Mouse (Mus musculus) regulatory T cell (primary cell): ENCODE measurements around the gene Dynlt1f.
"Not testable (repeated sequence)": the region's sequence is repeated elsewhere in the genome, so short reads cannot be mapped to it uniquely, and the experiment has no call there.

Experiments used
- in situ Hi-C: fragments of 300-600 bp; cut with MboI, MseI; formaldehyde crosslinking; loops from one replicate; pipeline ENCODE4 v1.15.1; 2025; ENCODE audit warnings: high pct_unique_total_duplicates

Gene Dynlt1f

GRCm38 (mm10) chr17:6655567-6656281 lies at the start of gene Dynlt1f:
Gene Dynlt1f (minus strand): TSS chr17:6655900.
- in situ Hi-C loops, result loop anchor here (5.0 kb wide), 1 partner anchor 338 kb away; the partner anchor contains the start of gene Dynlt1a

GRCm38 (mm10) chr17:6703381-6704270 lies 47.9 kb upstream of the Dynlt1f start:
- in situ Hi-C loops, result not testable (repeated sequence)

- in situ Hi-C loops, result not testable (repeated sequence)
Observed at GRCm38 (mm10) chr17:6702625-6703221, 47.0 kb upstream of the Dynlt1f start.

GRCm38 (mm10) chr17:6700077-6700476 lies 44.4 kb upstream of the Dynlt1f start:
- in situ Hi-C loops, result not testable (repeated sequence)

GRCm38 (mm10) chr17:6699502-6699901 lies 43.8 kb upstream of the Dynlt1f start:
- in situ Hi-C loops, result loop anchor here (5.0 kb wide), 1 partner anchor 147 kb away; no protein-coding TSS in a partner anchor

GRCm38 (mm10) chr17:6697224-6697775 lies 41.6 kb upstream of the Dynlt1f start:
- in situ Hi-C loops, result loop anchor here (5.0 kb wide), 1 partner anchor 145 kb away; no protein-coding TSS in a partner anchor

GRCm38 (mm10) chr17:6696521-6696920 lies 40.8 kb upstream of the Dynlt1f start:
- in situ Hi-C loops, result loop anchor here (5.0 kb wide), 1 partner anchor 144 kb away; no protein-coding TSS in a partner anchor

- in situ Hi-C loops, result loop anchor here (5.0 kb wide), 1 partner anchor 143 kb away; no protein-coding TSS in a partner anchor
Observed at GRCm38 (mm10) chr17:6695712-6696111, 40.0 kb upstream of the Dynlt1f start.

- in situ Hi-C loops, result not testable (repeated sequence)
Observed at GRCm38 (mm10) chr17:6691596-6691995, 35.9 kb upstream of the Dynlt1f start.

GRCm38 (mm10) chr17:6689344-6689743 lies 33.6 kb upstream of the Dynlt1f start:
- in situ Hi-C loops, result loop anchor here (5.0 kb wide), 1 partner anchor 292 kb away; no protein-coding TSS in a partner anchor

GRCm38 (mm10) chr17:6686299-6686971 lies 30.7 kb upstream of the Dynlt1f start:
- in situ Hi-C loops, result loop anchor here (5.0 kb wide), 1 partner anchor 289 kb away; no protein-coding TSS in a partner anchor

- in situ Hi-C loops, result loop anchor here (5.0 kb wide), 1 partner anchor 288 kb away; no protein-coding TSS in a partner anchor
Observed at GRCm38 (mm10) chr17:6685288-6685818, 29.7 kb upstream of the Dynlt1f start.

- in situ Hi-C loops, result loop anchor here (5.0 kb wide), 1 partner anchor 287 kb away; no protein-coding TSS in a partner anchor
Observed at GRCm38 (mm10) chr17:6684464-6685287, 29.0 kb upstream of the Dynlt1f start.

GRCm38 (mm10) chr17:6683702-6684101 lies 28.0 kb upstream of the Dynlt1f start:
- in situ Hi-C loops, result not testable (repeated sequence)

GRCm38 (mm10) chr17:6681721-6682120 lies 26.0 kb upstream of the Dynlt1f start:
- in situ Hi-C loops, result not testable (repeated sequence)

- in situ Hi-C loops, result loop anchor here (10.0 kb wide), 1 partner anchor 93 kb away; no protein-coding TSS in a partner anchor
Observed at GRCm38 (mm10) chr17:6678063-6678462, 22.4 kb upstream of the Dynlt1f start.

GRCm38 (mm10) chr17:6674297-6674696 lies 18.6 kb upstream of the Dynlt1f start:
- in situ Hi-C loops, result loop anchor here (10.0 kb wide), 1 partner anchor 89 kb away; no protein-coding TSS in a partner anchor

GRCm38 (mm10) chr17:6668522-6668921 lies 12.8 kb upstream of the Dynlt1f start:
- in situ Hi-C loops, result not testable (repeated sequence)

- in situ Hi-C loops, result not testable (repeated sequence)
Observed at GRCm38 (mm10) chr17:6665389-6665788, 9.7 kb upstream of the Dynlt1f start.
